Mouse (Mus musculus) intestine, postnatal 0 days (tissue): ENCODE data around the gene Slc26a11. TPM values are rescaled to one million over a fixed set of nuclear protein-coding genes. Genes with fewer than 3 reads are reported as not detected.

Source experiments
- ATAC-seq: fragments of 200-750 bp; cut with Nextera tagmentation; 2 replicates; pipeline ENCODE4 v1.8.0; 2017; ENCODE audit warnings: mild to moderate bottlenecking, moderate TSS enrichment, moderate library complexity
- H3K27ac ChIP-seq: fragments of 300-500 bp; sonication (generic); 2 replicates; pipeline ENCODE4 v1.5.1; 2014; ENCODE audit warnings: mild to moderate bottlenecking, low read depth, low read length, moderate library complexity
- H3K27me3 ChIP-seq: fragments of 300-500 bp; sonication (generic); replicated peaks from 2 replicates; pipeline ENCODE4 v1.6.1; 2014; ENCODE audit warnings: low read length, mixed read lengths; ENCODE audit not compliant: control insufficient read depth, insufficient read depth
- H3K36me3 ChIP-seq: fragments of 300-500 bp; sonication (generic); 2 replicates; pipeline ENCODE4 v1.6.1; 2014; ENCODE audit warnings: mild to moderate bottlenecking, moderate library complexity; ENCODE audit not compliant: control insufficient read depth, insufficient read depth
- H3K4me1 ChIP-seq: fragments of 300-500 bp; sonication (generic); replicated peaks from 2 replicates; pipeline ENCODE4 v1.6.1; 2014; ENCODE audit warnings: antibody characterized with exemption, low read length, mixed read lengths; ENCODE audit not compliant: control insufficient read depth, insufficient read depth
- H3K4me2 ChIP-seq: fragments of 300-500 bp; sonication (generic); replicated peaks from 2 replicates; pipeline ENCODE4 v1.6.1; 2014; ENCODE audit warnings: low read depth, mild to moderate bottlenecking, moderate library complexity
- H3K4me3 ChIP-seq: fragments of 300-500 bp; sonication (generic); 2 replicates; pipeline ENCODE4 v1.5.1; 2014; ENCODE audit warnings: low read depth, low read length
- H3K9ac ChIP-seq: fragments of 300-500 bp; sonication (generic); 2 replicates; pipeline ENCODE4 v1.6.1; 2014; ENCODE audit warnings: mild to moderate bottlenecking, low read depth, low read length
- H3K9me3 ChIP-seq: fragments of 300-500 bp; sonication (generic); 2 replicates; pipeline ENCODE4 v1.6.1; 2016; ENCODE audit warnings: mixed run types; ENCODE audit not compliant: control insufficient read depth
- CTCF ChIP-seq: sonication (generic); IDR thresholded peaks from 2 replicates; pipeline ENCODE4 v1.5.1; 2016; ENCODE audit warnings: low read depth, mild to moderate bottlenecking, control low read depth, antibody characterized with exemption, moderate library complexity
- WGBS: fragments of 180-500 bp; shearing (Covaris S2); extraction: QIAGEN DNeasy Blood & Tissue Kit; methylation state at CpG from one replicate; pipeline ENCODE4 v1.1.7; 2014; 5-methylcytosine and 5-hydroxymethylcytosine counted together
- polyA plus RNA-seq: library from polyadenylated mRNA; unstranded; fragments of >200 nt; fragmentation: Nextera tagmentation; extraction: Ambion mirVana; gene quantifications from 2 replicates; pipeline ENCODE4 v1.2.1, GENCODE M21; 2015

Gene Slc26a11
- polyA plus RNA-seq, 1 experiment from 2014 or later: 6.7 TPM

DNA sequence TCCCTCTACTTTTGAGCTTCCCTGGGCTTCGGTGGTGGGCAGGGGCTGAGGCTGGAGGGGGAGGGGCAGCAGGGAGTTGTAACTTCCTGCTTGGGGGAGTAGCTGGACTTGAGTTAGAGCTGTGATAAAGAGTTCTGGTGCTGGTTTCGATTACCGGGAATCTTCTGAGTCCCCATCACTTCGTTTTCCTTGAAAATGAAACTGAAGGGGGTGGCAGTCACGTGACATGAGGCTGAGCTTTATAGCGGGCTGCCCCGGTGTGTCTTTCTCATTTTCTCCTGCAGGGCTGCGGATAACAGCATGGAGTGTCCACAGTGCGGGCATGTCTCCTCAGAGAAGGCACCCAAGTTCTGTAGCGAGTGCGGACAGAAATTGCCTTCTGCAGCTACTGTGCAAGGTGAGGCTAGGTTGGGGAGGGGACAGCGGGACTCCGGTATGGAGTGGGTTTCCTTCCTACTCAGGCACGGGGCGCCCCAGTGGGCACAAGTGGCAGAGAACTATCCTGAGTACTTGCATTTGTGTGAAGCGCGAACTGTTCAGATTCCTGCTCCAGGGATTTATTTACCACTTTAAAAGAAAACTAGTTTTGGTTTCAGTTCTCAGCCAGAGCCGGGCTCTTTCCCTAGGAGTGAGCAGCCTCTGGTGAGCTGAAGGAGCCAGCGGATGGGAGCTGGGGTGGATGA, 37.6 kb downstream of the Slc26a11 start, which contains the start of gene Rnf213:
Gene Rnf213 (plus strand): TSS at position 301 of the 683 bp plus-strand sequence.
- Histone ChIP-seq H3K9me3 (no peaks in the 10 kb centered on the region), H3K9ac (peak within 1 kb of the TSS; percentile 32), H3K4me1 (peaks cover 4% of the 10 kb centered on the region; the same call in 1 of the 2 replicates), H3K27ac (peak within 1 kb of the TSS; percentile 89), H3K4me3 (peak within 1 kb of the TSS; percentile 62), H3K4me2 (peak within 1 kb of the TSS; percentile 83), H3K36me3 (peaks cover 13% of the 10 kb centered on the region), H3K27me3 (no peaks in the 10 kb centered on the region)
- peak; percentile 66 for TF ChIP-seq CTCF
- ATAC-seq: peak; percentile 59
- WGBS: under 1% methylated on average over 19 of the region's 19 CpGs

DNA sequence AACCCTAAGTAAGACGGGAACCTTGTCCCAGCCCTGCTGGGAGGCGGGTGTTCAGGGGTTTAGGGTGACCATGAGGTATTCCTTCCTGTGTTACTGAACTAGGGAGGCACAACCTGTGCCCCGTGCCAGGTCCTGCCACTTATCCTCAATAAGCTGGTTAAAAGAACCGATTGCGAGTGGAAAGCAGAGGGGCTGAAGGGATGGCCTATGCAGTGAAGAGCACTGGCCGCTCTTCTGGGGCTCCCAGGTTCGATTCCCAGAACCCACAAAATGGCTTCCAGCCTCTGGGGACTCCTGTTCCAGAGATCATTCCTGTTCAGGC, 38.1 kb downstream of the Slc26a11 start:
- Histone ChIP-seq H3K4me1 (peaks cover 4% of the 10 kb centered on the region; the same call in 1 of the 2 replicates), H3K9me3 (no peaks in the 10 kb centered on the region), H3K9ac (peak overlapping the region; percentile 32), H3K36me3 (peaks cover 13% of the 10 kb centered on the region), H3K27ac (peak overlapping the region; percentile 89), H3K4me2 (peak overlapping the region; percentile 83), H3K27me3 (no peaks in the 10 kb centered on the region), H3K4me3 (peak overlapping the region; percentile 62)
- WGBS: 11% methylated on average over 7 of the region's 7 CpGs
- no peak for ATAC-seq
- TF ChIP-seq CTCF: no peak

DNA sequence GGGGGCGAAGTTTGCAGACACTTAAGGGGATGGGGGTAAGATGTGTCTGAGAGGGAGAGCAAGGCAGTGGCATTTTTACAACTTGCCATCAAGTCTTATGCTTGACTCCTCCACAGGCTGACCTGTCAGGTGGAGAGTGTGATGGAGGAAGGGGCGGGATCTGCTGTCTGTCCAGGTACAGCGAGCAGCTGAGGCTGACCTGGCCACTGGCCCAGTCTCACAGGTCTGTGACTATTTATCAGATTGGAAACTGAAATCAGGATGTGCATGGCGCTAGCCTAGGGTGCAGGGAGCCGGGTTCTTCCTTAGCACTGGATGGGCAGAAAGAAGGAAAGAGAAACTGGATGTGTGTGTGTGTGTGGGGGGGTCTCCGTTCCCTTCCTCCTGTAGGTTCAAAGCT, 38.9 kb downstream of the Slc26a11 start:
- Histone ChIP-seq H3K9ac (0 out of 2 replicates have a peak overlapping the region, but pooled peaks have one; percentile 32), H3K9me3 (no peaks in the 10 kb centered on the region), H3K4me3 (peak overlapping the region; percentile 62), H3K27ac (no peak overlapping the region; the same call in 1 of the 2 replicates), H3K4me2 (peak overlapping the region; percentile 83), H3K36me3 (peaks cover 13% of the 10 kb centered on the region), H3K27me3 (no peaks in the 10 kb centered on the region), H3K4me1 (peaks cover 4% of the 10 kb centered on the region; the same call in 1 of the 2 replicates)
- peak; percentile 16; the same call in 1 of the 2 replicates for ATAC-seq
- WGBS: 34% methylated on average over 6 of the region's 6 CpGs
- no peak for TF ChIP-seq CTCF

DNA sequence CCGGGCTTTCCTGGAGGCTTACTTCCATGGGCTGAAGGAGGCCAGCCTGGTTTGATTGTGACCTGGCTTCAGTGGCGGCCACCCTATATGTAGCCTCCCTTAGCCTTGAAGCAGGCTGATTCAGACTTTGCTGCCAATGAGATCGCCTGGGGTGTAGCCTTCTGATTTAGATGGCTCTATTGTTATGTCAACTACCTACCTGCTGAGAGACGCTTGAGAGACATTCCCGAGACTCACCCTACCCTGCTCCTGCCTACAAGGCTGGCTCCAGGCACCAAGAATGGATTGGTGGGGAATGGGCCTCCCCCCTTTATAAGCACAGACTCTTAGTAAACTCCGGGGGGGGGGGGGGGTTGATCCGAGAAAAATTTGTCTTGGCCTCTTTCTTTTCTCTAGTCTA, 40.0 kb downstream of the Slc26a11 start:
- Histone ChIP-seq H3K4me1 (peaks cover 4% of the 10 kb centered on the region; the same call in 1 of the 2 replicates), H3K27me3 (no peaks in the 10 kb centered on the region), H3K4me2 (peak overlapping the region; percentile 83), H3K4me3 (peak overlapping the region; percentile 62), H3K27ac (no peak overlapping the region), H3K9me3 (no peaks in the 10 kb centered on the region), H3K36me3 (peaks cover 17% of the 10 kb centered on the region), H3K9ac (0 out of 2 replicates have a peak overlapping the region, but pooled peaks have one; percentile 22)
- WGBS: 35% methylated on average over 7 of the region's 7 CpGs
- no peak for TF ChIP-seq CTCF
- ATAC-seq: no peak

DNA sequence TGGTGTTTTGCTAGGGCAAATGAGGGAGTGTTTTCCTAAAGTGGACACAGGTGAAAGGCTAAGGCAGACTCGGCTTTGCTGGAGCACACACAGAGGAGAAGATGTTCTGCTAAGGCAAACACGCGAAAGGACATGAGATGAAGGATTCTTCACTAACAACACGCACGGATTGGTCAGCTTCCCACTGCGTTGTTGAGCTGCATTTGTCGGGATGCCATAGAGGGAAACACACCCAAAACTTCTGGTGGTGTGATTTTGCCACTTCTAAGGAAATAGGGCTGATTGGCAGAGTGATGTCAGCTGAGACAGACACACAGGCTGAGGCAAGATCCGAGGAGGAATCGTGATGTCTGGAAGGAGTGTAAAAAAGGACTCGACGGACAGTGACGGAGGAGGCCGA, 40.6 kb downstream of the Slc26a11 start:
- H3K36me3 ChIP-seq: peaks cover 21% of the 10 kb centered on the region
- no peak overlapping the region for H3K27ac ChIP-seq
- no peak for ATAC-seq
- no peaks in the 10 kb centered on the region for H3K27me3 ChIP-seq
- peak overlapping the region; percentile 83 for H3K4me2 ChIP-seq
- peaks cover 4% of the 10 kb centered on the region; the same call in 1 of the 2 replicates for H3K4me1 ChIP-seq
- no peak overlapping the region for H3K4me3 ChIP-seq
- no peaks in the 10 kb centered on the region for H3K9me3 ChIP-seq
- H3K9ac ChIP-seq: no peak overlapping the region
- TF ChIP-seq CTCF: no peak
- 50% methylated on average over 13 of the region's 13 CpGs for WGBS

DNA sequence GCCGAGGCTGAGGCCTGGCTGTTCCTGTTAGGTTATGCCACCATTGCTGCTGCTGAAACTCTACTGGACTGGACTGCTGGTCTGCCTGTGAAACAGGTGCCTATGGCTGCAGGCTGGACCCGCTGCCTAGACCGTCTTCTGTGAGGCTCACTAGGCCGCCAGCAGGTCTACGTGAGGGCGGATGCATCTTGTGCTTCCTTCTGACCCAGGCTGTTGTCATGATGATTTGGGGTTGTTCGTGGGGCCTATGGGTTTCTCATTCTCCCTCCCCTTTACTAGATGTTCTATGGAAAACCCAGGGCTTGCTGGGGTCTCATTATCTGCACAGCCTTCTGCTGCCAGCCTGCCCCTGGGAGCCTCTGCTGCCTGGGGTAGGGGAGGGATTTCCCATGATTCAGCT, 41.1 kb downstream of the Slc26a11 start:
- peaks cover 21% of the 10 kb centered on the region for H3K36me3 ChIP-seq
- WGBS: 84% methylated on average over 7 of the region's 7 CpGs
- TF ChIP-seq CTCF: no peak
- H3K27ac ChIP-seq: no peak overlapping the region
- H3K4me1 ChIP-seq: peaks cover 4% of the 10 kb centered on the region; the same call in 1 of the 2 replicates
- H3K4me3 ChIP-seq: no peak overlapping the region
- H3K9ac ChIP-seq: no peak overlapping the region
- H3K9me3 ChIP-seq: no peaks in the 10 kb centered on the region
- ATAC-seq: no peak
- H3K27me3 ChIP-seq: no peaks in the 10 kb centered on the region
- 0 out of 2 replicates have a peak overlapping the region, but pooled peaks have one; percentile 17 for H3K4me2 ChIP-seq
